Mouse (Mus musculus): Measurements from ENCODE around the gene Pheta2. TPM values are rescaled to one million over a fixed set of nuclear protein-coding genes. Genes with fewer than 3 reads are reported as not detected.

The Pheta2 gene
- 1.4 TPM for polyA plus RNA-seq (2014; fragmentation: Illumina TruSeq; extraction: RNeasy Lipid Tissue Mini Kit (QIAGEN cat#74804); ENCODE audit: low read depth, low replicate concordance)

GRCm38 (mm10) chr15:82338593-82339112 is at the start of gene Pheta2, which contains the start of the genes Naga and Smdt1:
Pheta2 (plus strand) TSS chr15:82338942.
Naga (minus strand) TSS chr15:82338925.
Smdt1 (plus strand) TSS chr15:82338959.

GRCm38 (mm10) chr15:82298764-82299561 is 39.8 kb upstream of the Pheta2 start, which contains the start of gene Wbp2nl:
Wbp2nl (plus strand) TSS chr15:82298954.

GRCm38 (mm10) chr15:82354126-82354945 is 15.6 kb downstream of the Pheta2 start, which contains the start of gene Ndufa6:
Ndufa6 (minus strand) TSS chr15:82354322.

GRCm38 (mm10) chr15:82379871-82380713 is 41.4 kb downstream of the Pheta2 start, which contains the start of gene Cyp2d22:
Cyp2d22 (minus strand) TSS chr15:82380260.

GRCm38 (mm10) chr15:82393922-82394321 is 55.2 kb downstream of the Pheta2 start, which contains the start of gene Cyp2d11:
Cyp2d11 (minus strand) TSS chr15:82394022.

Other genes with a start within 250 kb of the Pheta2 start
- 9.0 TPM for gene Ccdc134, start 211.0 kb upstream of the Pheta2 start, polyA plus RNA-seq (2014; fragmentation: Illumina TruSeq; extraction: RNeasy Lipid Tissue Mini Kit (QIAGEN cat#74804); ENCODE audit: low read depth, low replicate concordance)
- 23.7 TPM for gene Srebf2, start 191.8 kb upstream of the Pheta2 start, polyA plus RNA-seq (2014; fragmentation: Illumina TruSeq; extraction: RNeasy Lipid Tissue Mini Kit (QIAGEN cat#74804); ENCODE audit: low read depth, low replicate concordance)
- gene Shisa8, start 126.1 kb upstream of the Pheta2 start, polyA plus RNA-seq (2014; fragmentation: Illumina TruSeq; extraction: RNeasy Lipid Tissue Mini Kit (QIAGEN cat#74804); ENCODE audit: low read depth, low replicate concordance), result not detected
- not detected for gene Tnfrsf13c, start 114.6 kb upstream of the Pheta2 start, polyA plus RNA-seq (2014; fragmentation: Illumina TruSeq; extraction: RNeasy Lipid Tissue Mini Kit (QIAGEN cat#74804); ENCODE audit: low read depth, low replicate concordance)
- 0.99 TPM for gene Cenpm, start 94.2 kb upstream of the Pheta2 start, polyA plus RNA-seq (2014; fragmentation: Illumina TruSeq; extraction: RNeasy Lipid Tissue Mini Kit (QIAGEN cat#74804); ENCODE audit: low read depth, low replicate concordance)
- gene 1500009C09Rik, start 86.5 kb upstream of the Pheta2 start, polyA plus RNA-seq (2014; fragmentation: Illumina TruSeq; extraction: RNeasy Lipid Tissue Mini Kit (QIAGEN cat#74804); ENCODE audit: low read depth, low replicate concordance), result not detected
- 1.5 TPM for gene Sept3, start 64.0 kb upstream of the Pheta2 start, polyA plus RNA-seq (2014; fragmentation: Illumina TruSeq; extraction: RNeasy Lipid Tissue Mini Kit (QIAGEN cat#74804); ENCODE audit: low read depth, low replicate concordance)
- not detected for gene Wbp2nl, start 40.0 kb upstream of the Pheta2 start, polyA plus RNA-seq (2014; fragmentation: Illumina TruSeq; extraction: RNeasy Lipid Tissue Mini Kit (QIAGEN cat#74804); ENCODE audit: low read depth, low replicate concordance)
- gene Naga, start within 50 bp of the Pheta2 start, polyA plus RNA-seq (2014; fragmentation: Illumina TruSeq; extraction: RNeasy Lipid Tissue Mini Kit (QIAGEN cat#74804); ENCODE audit: low read depth, low replicate concordance), result 35.5 TPM
- 252 TPM for gene Smdt1, start within 50 bp of the Pheta2 start, polyA plus RNA-seq (2014; fragmentation: Illumina TruSeq; extraction: RNeasy Lipid Tissue Mini Kit (QIAGEN cat#74804); ENCODE audit: low read depth, low replicate concordance)
- gene Ndufa6, start 15.4 kb downstream of the Pheta2 start, polyA plus RNA-seq (2014; fragmentation: Illumina TruSeq; extraction: RNeasy Lipid Tissue Mini Kit (QIAGEN cat#74804); ENCODE audit: low read depth, low replicate concordance), result 848 TPM
- gene Cyp2d22, start 41.3 kb downstream of the Pheta2 start, polyA plus RNA-seq (2014; fragmentation: Illumina TruSeq; extraction: RNeasy Lipid Tissue Mini Kit (QIAGEN cat#74804); ENCODE audit: low read depth, low replicate concordance), result 38.5 TPM
- gene Cyp2d11, start 55.1 kb downstream of the Pheta2 start, polyA plus RNA-seq (2014; fragmentation: Illumina TruSeq; extraction: RNeasy Lipid Tissue Mini Kit (QIAGEN cat#74804); ENCODE audit: low read depth, low replicate concordance), result not detected
- 1.6 TPM for gene Cyp2d10, start 68.3 kb downstream of the Pheta2 start, polyA plus RNA-seq (2014; fragmentation: Illumina TruSeq; extraction: RNeasy Lipid Tissue Mini Kit (QIAGEN cat#74804); ENCODE audit: low read depth, low replicate concordance)
- gene Cyp2d9, start 94.5 kb downstream of the Pheta2 start, polyA plus RNA-seq (2014; fragmentation: Illumina TruSeq; extraction: RNeasy Lipid Tissue Mini Kit (QIAGEN cat#74804); ENCODE audit: low read depth, low replicate concordance), result not detected
- not detected for gene Cyp2d12, start 216.1 kb downstream of the Pheta2 start, polyA plus RNA-seq (2014; fragmentation: Illumina TruSeq; extraction: RNeasy Lipid Tissue Mini Kit (QIAGEN cat#74804); ENCODE audit: low read depth, low replicate concordance)